Mouse (Mus musculus) left cerebral cortex, postnatal 14 days (tissue): ENCODE measurements around the gene Hbb-bs. TPM values are rescaled to one million over a fixed set of nuclear protein-coding genes. Genes with fewer than 3 reads are reported as not detected.
A peak's percentile ranks its signal among the peaks of the same experiment; 100 is the strongest.
"Not testable (repeated sequence)": the region's sequence is repeated elsewhere in the genome, so short reads cannot be mapped to it uniquely, and the experiment has no call there.

Experiments used
- DNase-seq, 2 experiments: peaks; one replicate each; pipeline ENCODE4 v3.0.0; 2021 to 2022; ENCODE audit warnings: low spot score in 2 of 2, mixed read lengths in 1 of 2
- intact Hi-C: fragments of 180-260 bp; cut with DNase I; formaldehyde crosslinking; loops from one replicate; pipeline ENCODE4 v1.15.1; 2025
- total RNA-seq, 2 experiments: library from RNA; stranded (reverse); gene quantifications; 2 replicates each; pipeline ENCODE4 v1.2.3; 2021

Hbb-bs gene
- total RNA-seq, 2 experiments from 2014 or later: 912 to 967 TPM

DNA sequence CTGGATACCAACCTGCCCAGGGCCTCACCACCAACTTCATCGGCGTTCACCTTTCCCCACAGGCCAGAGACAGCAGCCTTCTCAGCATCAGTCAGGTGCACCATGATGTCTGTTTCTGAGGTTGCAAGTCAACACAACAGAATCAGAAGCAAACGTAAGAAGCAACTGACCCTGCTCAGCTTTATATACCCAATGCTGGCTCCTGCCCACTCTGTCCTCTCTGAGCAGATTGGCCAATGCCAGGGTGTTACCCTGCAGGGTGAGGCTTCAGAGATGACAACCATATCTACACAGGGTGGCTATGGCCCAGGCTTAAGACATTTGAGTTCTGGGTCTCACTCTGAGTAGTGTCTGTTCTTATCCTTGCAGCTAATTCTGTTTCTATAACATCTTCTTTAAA lies 14.1 kb downstream of the Hbb-bs start, which contains the start of gene Hbb-bt:
Gene Hbb-bt (minus strand): TSS at position 231 of the 400 bp plus-strand sequence.
- DNase-seq: no peak
- intact Hi-C loops: no loop called here

DNA sequence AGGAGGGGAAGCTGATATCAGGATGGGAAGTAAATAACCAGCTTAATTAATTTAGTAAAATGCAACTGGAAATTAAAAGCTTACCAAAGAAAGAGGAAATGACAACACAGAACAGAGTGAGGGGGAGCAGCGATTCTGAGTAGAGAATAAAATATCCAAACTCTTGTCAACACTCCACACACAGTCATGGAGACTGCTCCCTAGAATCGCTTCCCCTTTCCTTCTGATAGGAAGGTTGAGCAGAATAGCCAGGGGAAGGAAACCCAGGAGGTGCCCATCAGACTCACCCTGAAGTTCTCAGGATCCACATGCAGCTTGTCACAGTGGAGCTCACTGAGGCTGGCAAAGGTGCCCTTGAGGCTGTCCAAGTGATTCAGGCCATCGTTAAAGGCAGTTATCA lies 14.7 kb downstream of the Hbb-bs start:
- DNase-seq, intact Hi-C loops: not testable (repeated sequence)

DNA sequence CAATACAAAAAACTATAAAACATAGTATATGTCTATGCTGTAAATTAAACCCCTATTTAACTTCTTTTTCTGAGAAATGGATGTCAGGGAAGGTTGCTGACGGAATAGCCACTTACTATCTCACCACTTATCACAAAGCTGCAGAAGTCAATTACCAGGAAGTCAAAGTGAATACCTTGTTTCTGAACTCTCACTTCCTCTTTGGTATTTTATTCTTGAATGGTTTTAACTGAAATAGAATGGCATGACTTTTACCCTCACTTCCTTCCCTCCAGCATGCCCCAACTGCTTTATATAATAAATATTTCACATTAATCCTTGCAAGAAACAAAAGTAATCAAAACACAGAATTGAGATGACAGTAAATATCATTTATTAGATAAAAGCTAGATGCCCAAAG lies 15.7 kb downstream of the Hbb-bs start:
- no peak for DNase-seq
- intact Hi-C loops: no loop called here

DNA sequence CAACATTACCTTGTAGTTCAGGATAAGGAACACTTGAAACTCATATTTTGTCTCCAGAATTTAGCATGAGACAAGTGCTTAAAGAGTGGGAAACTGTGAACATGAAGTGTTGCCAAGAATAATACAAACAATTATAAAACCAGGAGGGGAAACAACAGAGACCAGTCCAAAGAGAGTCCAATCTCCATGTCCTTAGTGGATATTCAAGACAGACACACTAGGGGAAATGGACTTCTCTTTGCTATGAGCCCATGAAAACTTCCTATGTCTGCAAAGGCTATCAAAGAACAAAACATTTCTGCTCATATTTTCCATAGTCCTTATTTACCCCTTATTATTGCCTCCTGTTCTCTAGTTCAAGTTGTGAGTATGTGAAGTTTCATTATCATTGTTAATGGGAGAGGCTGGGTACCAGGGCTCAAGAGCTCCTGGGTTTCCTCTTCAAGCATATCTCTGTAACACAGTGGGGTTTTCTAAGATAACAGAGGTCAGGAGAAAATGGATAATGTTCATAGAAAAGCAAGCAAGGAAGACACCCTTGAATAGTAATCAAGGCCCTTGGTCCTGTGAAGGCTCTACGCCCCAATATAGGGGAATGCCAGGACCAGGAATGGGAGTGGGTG lies 16.6 kb downstream of the Hbb-bs start:
- DNase-seq: no peak

DNA sequence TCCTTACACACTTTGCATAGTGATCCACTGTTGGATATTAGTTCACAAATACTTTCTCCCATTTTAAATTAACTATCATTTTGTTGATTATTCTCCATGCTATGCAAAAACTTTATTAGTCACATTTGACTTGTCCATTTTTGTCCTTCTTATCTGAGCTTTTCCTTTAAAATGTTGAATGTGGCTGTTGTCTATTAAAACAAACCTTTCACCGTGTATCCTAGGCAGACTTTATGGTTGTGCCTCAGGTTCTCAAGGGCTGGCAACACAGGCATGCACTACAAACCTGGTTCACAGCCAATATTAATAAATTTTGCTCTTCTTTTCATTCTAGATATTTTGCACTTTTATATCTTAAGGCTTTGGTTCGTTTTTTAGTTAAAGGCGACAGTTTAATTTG lies 17.1 kb downstream of the Hbb-bs start:
- no peak for DNase-seq
- intact Hi-C loops: no loop called here

More for the DNA sequence above, 16.6 kb downstream of the Hbb-bs start:
- intact Hi-C loops: no loop called here

DNA sequence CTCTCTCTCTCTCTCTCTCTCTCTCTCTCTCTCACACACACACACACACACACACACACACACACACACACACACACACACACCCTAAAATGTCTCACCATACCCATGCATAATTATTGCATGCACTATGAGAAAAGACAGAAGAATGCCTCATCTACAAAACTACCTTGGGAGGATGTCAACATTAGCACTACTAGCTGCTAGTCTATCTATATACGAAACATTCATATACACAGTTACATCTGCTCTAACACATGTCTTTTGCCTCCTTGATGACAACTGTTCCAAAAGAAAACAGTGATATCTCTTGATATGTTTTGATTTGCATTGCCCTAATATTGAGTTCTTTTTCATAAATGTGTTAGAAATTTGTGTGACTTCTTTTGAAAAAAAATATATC lies 17.6 kb downstream of the Hbb-bs start:
- DNase-seq: no peak
- intact Hi-C loops: no loop called here

DNA sequence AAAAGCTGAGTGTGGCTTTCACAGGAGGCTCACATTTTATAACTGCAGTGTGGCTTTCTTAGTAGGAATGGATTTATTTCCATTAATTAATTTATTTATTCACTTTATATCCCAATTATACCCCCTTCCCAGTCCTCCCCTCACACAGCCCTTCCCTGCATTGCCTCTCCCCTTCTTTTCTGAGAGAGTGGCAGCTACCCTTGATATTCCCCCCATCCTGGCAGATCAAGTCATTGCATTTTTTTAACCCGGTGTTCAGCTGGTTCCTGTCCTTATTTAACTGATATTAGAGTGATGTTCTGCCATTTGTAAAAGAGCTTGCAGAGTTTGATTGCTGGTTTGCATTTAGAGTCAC lies 18.1 kb downstream of the Hbb-bs start:
- intact Hi-C loops: no loop called here
- DNase-seq: no peak

DNA sequence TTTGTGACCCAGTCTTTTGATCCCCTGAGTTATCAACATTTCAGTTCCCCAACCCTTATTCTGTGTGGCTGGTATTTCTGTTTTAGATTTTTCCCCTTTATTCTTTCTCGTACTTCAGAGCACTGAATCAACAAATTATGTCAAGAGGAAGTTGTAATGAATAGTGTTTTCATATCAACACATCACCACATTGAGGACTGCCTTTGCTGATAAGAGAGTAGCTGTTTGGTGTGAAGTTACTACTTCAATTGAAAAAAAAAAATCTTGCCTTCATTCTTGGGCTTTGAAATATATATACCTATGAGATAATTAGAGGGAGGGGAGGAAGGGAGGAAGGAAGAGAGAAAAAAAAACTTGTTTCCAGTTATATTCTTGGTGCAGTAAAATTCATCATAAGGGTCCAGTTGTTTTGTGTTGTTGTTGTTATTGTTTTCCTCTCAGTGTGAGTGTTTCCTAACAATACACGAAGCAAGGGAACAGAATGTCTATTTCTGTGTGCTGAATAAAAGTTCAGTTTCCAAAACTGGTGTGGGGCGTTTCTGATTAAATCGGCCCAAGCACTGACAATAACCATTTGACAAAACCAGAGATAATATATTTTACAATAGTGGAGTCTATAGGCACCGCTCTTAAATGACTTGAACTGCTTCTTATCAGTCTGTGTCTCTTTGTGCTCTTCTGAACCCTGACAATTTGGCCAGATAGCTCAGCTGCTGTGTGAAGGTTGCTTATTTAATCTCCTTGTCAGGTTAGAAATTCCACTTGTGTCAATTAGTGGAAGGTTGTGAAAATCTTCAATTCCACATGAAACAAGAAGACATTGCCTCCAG lies 18.7 kb downstream of the Hbb-bs start:
- intact Hi-C loops: no loop called here
- DNase-seq: no peak

DNA sequence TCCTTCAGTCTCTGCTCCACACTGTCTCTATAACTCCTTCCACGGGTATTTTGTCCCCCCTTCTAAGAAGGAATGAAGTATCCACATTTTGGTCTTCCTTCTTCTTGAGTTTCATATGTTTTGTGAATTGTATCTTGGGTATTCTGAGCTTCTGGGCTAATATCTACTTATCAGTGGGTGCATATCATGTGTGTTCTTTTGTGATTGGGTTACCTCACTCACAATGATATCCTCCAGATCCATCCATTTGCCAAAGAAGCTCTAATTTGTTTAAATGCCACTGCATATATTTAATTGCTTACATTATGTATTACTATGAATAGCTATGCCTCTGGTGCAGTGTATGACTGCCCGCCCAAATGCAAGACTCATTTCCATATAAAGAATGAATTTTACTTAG lies 19.8 kb downstream of the Hbb-bs start:
- intact Hi-C loops, DNase-seq: not testable (repeated sequence)

DNA sequence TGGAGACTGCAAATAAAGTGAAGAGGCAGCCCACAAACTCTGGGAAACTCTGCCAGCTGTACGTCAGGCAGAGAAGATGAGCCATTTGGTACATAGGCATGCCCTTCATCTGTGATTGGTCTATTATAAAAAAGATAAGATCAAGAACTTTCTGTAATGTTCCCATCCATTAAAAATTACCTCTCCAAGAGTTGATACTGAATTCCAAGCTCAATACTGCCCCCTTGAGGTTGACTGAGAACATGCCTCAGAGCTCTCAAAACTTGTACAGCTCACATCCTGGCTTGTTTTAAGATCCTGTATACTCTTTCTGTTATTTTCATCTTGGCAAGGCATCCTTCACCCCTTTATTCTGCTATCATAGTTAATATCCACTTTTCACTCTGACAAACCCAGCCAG lies 21.0 kb downstream of the Hbb-bs start:
- peak; percentile 11 to 20 for DNase-seq
- intact Hi-C loops: no loop called here

DNA sequence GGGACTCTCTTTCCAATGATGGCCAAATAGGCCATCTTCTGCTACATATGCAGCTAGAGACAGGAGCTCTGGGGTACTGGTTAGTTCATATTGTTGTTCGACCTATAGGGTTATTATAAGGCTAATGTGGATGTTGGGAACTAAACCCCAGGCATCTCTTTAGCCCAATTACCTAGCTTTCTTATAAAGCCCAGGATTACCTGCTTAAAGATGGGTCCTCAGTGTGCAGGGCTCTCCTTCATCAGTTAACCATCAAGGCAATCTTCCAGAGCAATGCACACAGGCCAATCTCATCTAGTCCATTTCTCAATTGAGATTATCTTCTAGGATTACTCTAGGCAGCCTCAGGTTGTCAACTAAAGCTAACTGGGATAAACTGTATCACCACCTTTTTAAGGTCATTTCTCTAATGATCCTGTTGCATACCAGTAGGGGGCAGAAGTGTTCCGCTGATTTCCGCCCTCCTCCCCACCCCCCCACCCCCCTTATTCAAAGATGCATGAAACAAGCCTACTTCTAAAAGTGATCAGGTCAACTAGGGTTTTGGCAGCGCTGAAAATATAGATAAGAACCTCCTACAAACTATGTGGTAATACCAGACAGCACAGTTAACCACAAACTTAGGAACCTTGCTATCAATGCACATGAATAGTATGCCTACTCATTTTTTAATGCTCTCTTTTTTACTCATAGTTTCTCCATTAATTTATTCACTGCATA lies 35.1 kb downstream of the Hbb-bs start:
- intact Hi-C loops: no loop called here
- DNase-seq: no peak

DNA sequence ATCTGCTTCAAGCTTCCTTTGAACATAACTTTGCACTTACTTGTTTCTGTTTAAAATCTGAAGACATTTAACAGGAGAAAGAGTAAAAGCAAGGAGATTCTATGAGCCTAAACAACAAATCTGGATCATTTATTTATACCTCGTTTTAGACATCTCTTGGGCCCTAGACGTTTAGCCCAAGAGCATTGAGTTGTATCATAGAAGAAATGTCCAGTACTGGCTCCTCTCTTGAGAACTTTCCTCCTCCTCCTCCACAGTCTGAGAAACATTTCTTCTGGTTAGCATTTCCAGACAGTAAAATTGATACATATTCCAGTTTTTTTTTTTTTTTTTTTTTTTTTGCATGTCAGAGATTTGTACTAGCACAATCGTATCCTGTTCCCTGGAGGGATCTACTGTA lies 36.2 kb downstream of the Hbb-bs start, which contains the start of gene Olfr67:
Gene Olfr67 (minus strand): TSS at position 101 of the 400 bp plus-strand sequence.
- no peak for DNase-seq
- intact Hi-C loops: no loop called here

DNA sequence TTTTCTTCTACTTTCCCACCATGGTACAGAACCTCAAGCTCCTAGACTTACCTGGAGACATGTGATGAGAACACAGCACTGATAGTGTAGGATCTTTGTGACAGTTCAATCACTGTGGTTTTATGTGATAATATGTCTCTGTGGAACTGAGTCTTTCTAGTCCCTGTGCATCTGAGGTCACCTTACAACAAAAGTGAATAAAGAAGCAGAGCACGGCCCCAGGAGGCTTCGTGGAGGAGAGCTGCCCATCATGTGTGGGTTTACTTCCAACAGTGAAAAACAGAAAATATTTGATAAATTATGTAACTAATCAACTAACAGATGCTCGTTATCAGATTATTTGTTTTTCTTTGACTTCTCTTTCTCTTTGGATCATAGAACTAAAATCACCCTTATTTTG lies 48.3 kb downstream of the Hbb-bs start, which contains the start of gene Olfr68:
Gene Olfr68 (minus strand): TSS at position 101 of the 400 bp plus-strand sequence.
- intact Hi-C loops: no loop called here

DNA sequence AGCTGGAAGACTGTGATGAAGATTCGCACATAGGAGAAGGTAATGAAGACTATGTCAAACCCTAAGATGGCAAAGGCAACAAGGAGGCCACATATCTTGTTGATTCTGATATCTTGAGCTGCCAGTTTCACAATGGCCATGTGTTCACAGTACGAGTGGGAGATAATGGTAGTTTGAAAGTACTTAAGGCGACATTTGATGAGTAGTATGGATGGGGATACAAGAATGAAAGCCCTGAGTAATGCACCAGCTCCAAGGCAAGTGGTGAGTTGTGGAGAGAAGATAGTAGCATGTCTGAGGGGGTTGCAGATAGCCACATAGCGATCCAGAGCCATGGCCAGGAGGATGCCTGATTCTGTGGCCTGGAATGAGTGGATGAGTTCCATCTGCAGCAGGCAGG lies 50.2 kb downstream of the Hbb-bs start:
- intact Hi-C loops, DNase-seq: not testable (repeated sequence)

More for the DNA sequence above, 48.3 kb downstream of the Hbb-bs start, which contains the start of gene Olfr68:
- DNase-seq: no peak

Other genes starting within 250 kb of the Hbb-bs start
- not detected for gene Olfr618, start 238.0 kb downstream of the Hbb-bs start, total RNA-seq
- not detected for gene Olfr619, start 227.5 kb downstream of the Hbb-bs start, total RNA-seq
- not detected for gene Olfr620, start 215.6 kb downstream of the Hbb-bs start, total RNA-seq
- not detected for gene Olfr622, start 185.4 kb downstream of the Hbb-bs start, total RNA-seq
- not detected for gene Olfr623, start 164.4 kb downstream of the Hbb-bs start, total RNA-seq
- under 1 TPM in 1 of 2 experiments, not detected in 1; 0.06 TPM for gene Olfr624, start 156.9 kb downstream of the Hbb-bs start, total RNA-seq
- not detected for gene Olfr625-ps1, start 145.4 kb downstream of the Hbb-bs start, total RNA-seq
- not detected for gene Olfr243, start 113.4 kb downstream of the Hbb-bs start, total RNA-seq
- gene Olfr628, start 97.7 kb downstream of the Hbb-bs start, total RNA-seq: not detected
- gene Olfr629, start 83.2 kb downstream of the Hbb-bs start, total RNA-seq: not detected
- gene Olfr630, start 70.8 kb downstream of the Hbb-bs start, total RNA-seq: not detected
- not detected for gene Olfr69, start 56.5 kb downstream of the Hbb-bs start, total RNA-seq
- gene Olfr68, start 48.4 kb downstream of the Hbb-bs start, total RNA-seq: not detected
- not detected for gene Olfr67, start 36.3 kb downstream of the Hbb-bs start, total RNA-seq
- 100 to 1,000 TPM; 116 to 138 TPM for gene Hbb-bt, start 14.1 kb downstream of the Hbb-bs start, total RNA-seq
- not detected for gene Hbb-bh2, start 12.4 kb upstream of the Hbb-bs start, total RNA-seq
- not detected for gene Hbb-bh1, start 15.1 kb upstream of the Hbb-bs start, total RNA-seq
- not detected for gene Hbb-y, start 25.1 kb upstream of the Hbb-bs start, total RNA-seq
- gene Olfr66, start 58.2 kb upstream of the Hbb-bs start, total RNA-seq: not detected
- gene Olfr64, start 66.4 kb upstream of the Hbb-bs start, total RNA-seq: not detected
- not detected for gene Olfr65, start 75.4 kb upstream of the Hbb-bs start, total RNA-seq
- gene Olfr631, start 100.7 kb upstream of the Hbb-bs start, total RNA-seq: not detected
- gene Olfr632, start 106.3 kb upstream of the Hbb-bs start, total RNA-seq: not detected
- not detected for gene Olfr633, start 116.3 kb upstream of the Hbb-bs start, total RNA-seq
- under 1 TPM in 1 of 2 experiments, not detected in 1; 0.04 TPM for gene Olfr635, start 143.1 kb upstream of the Hbb-bs start, total RNA-seq
- gene Olfr638, start 170.7 kb upstream of the Hbb-bs start, total RNA-seq: not detected
- gene Olfr639, start 189.2 kb upstream of the Hbb-bs start, total RNA-seq: under 1 TPM; 0.08 to 0.18 TPM
- gene Olfr640, start 197.5 kb upstream of the Hbb-bs start, total RNA-seq: not detected
- not detected for gene Olfr641, start 207.3 kb upstream of the Hbb-bs start, total RNA-seq
- not detected for gene Olfr642, start 224.6 kb upstream of the Hbb-bs start, total RNA-seq
- not detected for gene 4930516K23Rik, start 233.3 kb upstream of the Hbb-bs start, total RNA-seq
- gene Olfr644, start 243.8 kb upstream of the Hbb-bs start, total RNA-seq: not detected